Mouse (Mus musculus) CH12.LX (cell line): ENCODE results near the gene Trcg1. TPM values are rescaled to one million over a fixed set of nuclear protein-coding genes. Genes with fewer than 3 reads are reported as not detected.

Experiments used
- DNase-seq: peaks from one replicate; pipeline ENCODE4 v3.0.0-alpha.2; 2013; ENCODE audit errors: extremely low read depth
- H3K27ac ChIP-seq: 2 replicates; pipeline ENCODE4 v1.5.1; 2012; ENCODE audit warnings: low read depth, mild to moderate bottlenecking, control low read depth, moderate library complexity; ENCODE audit not compliant: insufficient read depth
- H3K27me3 ChIP-seq: replicated peaks from 2 replicates; pipeline ENCODE3; 2012; ENCODE audit warnings: inconsistent platforms
- H3K36me3 ChIP-seq, 2 experiments: replicated peaks in 1 of 2; 2 replicates each; pipeline versions ENCODE3 to v1.6.1; 2012; ENCODE audit warnings: inconsistent platforms in 1 of 2, low read length in 1 of 2, mild to moderate bottlenecking in 1 of 2, mixed read lengths in 1 of 2, moderate library complexity in 1 of 2; ENCODE audit not compliant: control insufficient read depth in 1 of 2, insufficient read depth in 1 of 2
- H3K4me1 ChIP-seq, 2 experiments: 2 replicates each; pipeline ENCODE4 v1.6.1; 2012; ENCODE audit warnings: inconsistent platforms in 1 of 2, moderate library complexity in 1 of 2; ENCODE audit not compliant: insufficient read depth in 2 of 2, control insufficient read depth in 1 of 2
- H3K4me2 ChIP-seq: 2 replicates; pipeline ENCODE4 v1.6.1; 2012; ENCODE audit warnings: low read depth, mild to moderate bottlenecking, control low read depth; ENCODE audit not compliant: poor library complexity, insufficient read depth, severe bottlenecking
- H3K4me3 ChIP-seq, 3 experiments: fragments of 150-350 bp in 1 of 3; sonication (generic) in 1 of 3; replicated peaks in 1 of 3; 2 replicates each; pipeline versions ENCODE3 to v1.5.1; 2011 to 2012; ENCODE audit warnings: low read depth in 2 of 3, low read length in 2 of 3, mild to moderate bottlenecking in 2 of 3, moderate library complexity in 2 of 3, control low read depth in 1 of 3, improper control_type of control experiment in 1 of 3, inconsistent platforms in 1 of 3, mixed read lengths in 1 of 3; ENCODE audit not compliant: poor library complexity in 1 of 3
- H3K79me2 ChIP-seq: replicated peaks from 2 replicates; pipeline ENCODE4 v1.6.1; 2012; ENCODE audit warnings: mild to moderate bottlenecking, moderate library complexity; ENCODE audit not compliant: control insufficient read depth, poor library complexity, insufficient read depth, severe bottlenecking; ENCODE audit errors: extremely low read depth
- H3K9ac ChIP-seq: 2 replicates; pipeline ENCODE4 v1.6.1; 2012; ENCODE audit warnings: low read depth, mild to moderate bottlenecking, control low read depth, moderate library complexity; ENCODE audit not compliant: insufficient read depth
- H3K9me3 ChIP-seq: replicated peaks from 2 replicates; pipeline ENCODE3; 2012; ENCODE audit warnings: low read length, inconsistent platforms, mixed read lengths
- BHLHE40 ChIP-seq: IDR thresholded peaks from 2 replicates; pipeline ENCODE4 v1.6.1; 2011; ENCODE audit warnings: mild to moderate bottlenecking, low read depth, low read length, improper control_type of control experiment
- CTCF ChIP-seq, 2 experiments: IDR thresholded peaks in 1 of 2; conservative IDR thresholded peaks in 1 of 2; 2 replicates each; pipeline ENCODE4 v1.5.1; 2011 to 2012; ENCODE audit warnings: low read depth in 2 of 2, low read length in 2 of 2, improper control_type of control experiment in 1 of 2, inconsistent platforms in 1 of 2, mild to moderate bottlenecking in 1 of 2, moderate library complexity in 1 of 2
- E2F4 ChIP-seq: IDR thresholded peaks from 2 replicates; pipeline ENCODE4 v1.6.1; 2011; ENCODE audit warnings: low read depth, low read length, improper control_type of control experiment; ENCODE audit not compliant: insufficient replicate concordance
- HCFC1 ChIP-seq: IDR thresholded peaks from 2 replicates; pipeline ENCODE4 v1.6.1; 2012; ENCODE audit warnings: low read depth, mild to moderate bottlenecking, inconsistent platforms, low read length, improper control_type of control experiment
- JUN ChIP-seq: IDR thresholded peaks from 2 replicates; pipeline ENCODE4 v1.6.1; 2011; ENCODE audit warnings: low read depth, mild to moderate bottlenecking, low read length, improper control_type of control experiment, moderate library complexity; ENCODE audit not compliant: insufficient read depth
- MAFK ChIP-seq: IDR thresholded peaks from 2 replicates; pipeline ENCODE4 v1.6.1; 2011; ENCODE audit warnings: low read length, improper control_type of control experiment; ENCODE audit not compliant: insufficient replicate concordance
- MAZ ChIP-seq: IDR thresholded peaks from 2 replicates; pipeline ENCODE4 v1.6.1; 2012; ENCODE audit warnings: low read depth, mild to moderate bottlenecking, inconsistent platforms, low read length, improper control_type of control experiment, moderate library complexity
- MXI1 ChIP-seq: IDR thresholded peaks from 2 replicates; pipeline ENCODE4 v1.6.1; 2011; ENCODE audit warnings: mild to moderate bottlenecking, low read depth, low read length, improper control_type of control experiment
- MYC ChIP-seq: IDR thresholded peaks from 2 replicates; pipeline ENCODE4 v1.6.1; 2011; ENCODE audit warnings: low read depth, mild to moderate bottlenecking, improper control_type of control experiment, low read length
- NELFE ChIP-seq: IDR thresholded peaks from 2 replicates; pipeline ENCODE4 v1.6.1; 2011; ENCODE audit warnings: low read depth, low read length, improper control_type of control experiment
- POLR2A ChIP-seq: IDR thresholded peaks from 2 replicates; pipeline ENCODE4 v1.6.1; 2011; ENCODE audit warnings: low read depth, mild to moderate bottlenecking, improper control_type of control experiment, low read length
- RAD21 ChIP-seq: IDR thresholded peaks from 2 replicates; pipeline ENCODE4 v1.6.1; 2011; ENCODE audit warnings: low read depth, mild to moderate bottlenecking, low read length, improper control_type of control experiment, moderate library complexity
- SIN3A ChIP-seq: IDR thresholded peaks from 2 replicates; pipeline ENCODE4 v1.6.1; 2012; ENCODE audit warnings: low read length, improper control_type of control experiment, inconsistent platforms
- SMC3 ChIP-seq: IDR thresholded peaks from 2 replicates; pipeline ENCODE4 v1.6.1; 2011; ENCODE audit warnings: low read depth, low read length, improper control_type of control experiment
- TBP ChIP-seq: conservative IDR thresholded peaks from 2 replicates; pipeline ENCODE4 v1.6.1; 2011; ENCODE audit warnings: low read depth, low read length, improper control_type of control experiment
- TCF12 ChIP-seq: IDR thresholded peaks from 2 replicates; pipeline ENCODE4 v1.6.1; 2014; ENCODE audit warnings: low read depth, mild to moderate bottlenecking, inconsistent platforms, low read length, improper control_type of control experiment
- ZC3H11A ChIP-seq: IDR thresholded peaks from 2 replicates; pipeline ENCODE4 v1.6.1; 2012; ENCODE audit warnings: low read depth, mild to moderate bottlenecking, inconsistent platforms, low read length, improper control_type of control experiment
- dilution Hi-C: fragments of 300-500 bp; cut with MboI; formaldehyde crosslinking; loops from 2 replicates; pipeline ENCODE4 v1.14.3; 2020; ENCODE audit warnings: low sequenced_read_pairs; ENCODE audit not compliant: extremely low pct_unique_long_range_greater_than_20kb, extremely low pct_ligation_motif_present
- in situ Hi-C: fragments of 300-500 bp; cut with MboI; formaldehyde crosslinking; loops from 3 replicates; pipeline ENCODE4 v1.14.3; 2019; ENCODE audit warnings: low sequenced_read_pairs, low pct_ligation_motif_present, low pct_unique_long_range_greater_than_20kb, mixed read lengths
- polyA plus RNA-seq: library from polyadenylated mRNA; unstranded; fragments of >175 nt; gene quantifications from 2 replicates; pipeline ENCODE4 v1.2.1, GENCODE M21; 2012; ENCODE audit warnings: low read depth; ENCODE audit not compliant: insufficient read length
- total RNA-seq, 2 experiments: library from RNA; depleted of rRNA; stranded (reverse); fragments of 300-350 nt in 1 of 2; fragments of >200 nt in 1 of 2; gene quantifications; 2 replicates each; pipeline ENCODE4 v1.2.3; 2012 to 2014

Trcg1 gene
- total and polyA plus RNA-seq, 3 experiments: not detected

DNA sequence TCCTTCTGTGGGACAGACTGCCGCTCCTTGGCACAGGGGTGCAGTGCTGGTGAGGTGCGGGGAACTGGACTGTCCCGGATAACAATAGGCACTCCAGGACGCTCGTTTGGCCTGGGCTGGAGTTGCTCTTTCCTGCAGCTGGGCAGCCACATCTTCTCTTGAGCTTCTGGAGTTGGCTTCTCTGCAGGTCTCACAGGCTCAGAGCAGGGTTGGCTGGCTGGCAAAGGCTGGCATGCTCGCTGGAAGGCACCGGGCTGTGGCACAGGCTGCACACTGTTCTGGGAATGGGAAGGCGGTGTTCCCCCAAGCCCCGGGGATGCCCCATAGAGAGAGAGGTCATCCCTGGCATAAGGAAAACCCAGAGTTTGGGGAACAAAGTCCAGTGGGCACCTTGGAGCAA lies 21.3 kb downstream of the Trcg1 start:
- no peaks in the 10 kb centered on the region for H3K9me3 ChIP-seq
- H3K79me2 ChIP-seq: peaks cover 84% of the 10 kb centered on the region
- no peaks in the 10 kb centered on the region for H3K27me3 ChIP-seq
- H3K9ac ChIP-seq: no peak overlapping the region
- no peak for DNase-seq
- no peak overlapping the region for H3K4me3 ChIP-seq
- peaks cover 8 to 43% of the 10 kb centered on the region in 2 experiments for H3K4me1 ChIP-seq
- dilution Hi-C loops: no loop called here
- no peak overlapping the region for H3K27ac ChIP-seq
- H3K4me2 ChIP-seq: no peak overlapping the region
- H3K36me3 ChIP-seq: peaks cover 63 to 74% of the 10 kb centered on the region in 2 experiments
- TF ChIP-seq SMC3: no peak
- TF ChIP-seq NELFE: no peak
- TF ChIP-seq MAFK: no peak
- TF ChIP-seq MAZ: no peak
- TF ChIP-seq BHLHE40: no peak
- no peak for TF ChIP-seq CTCF (conservative IDR thresholded peaks at IDR 0.05 in 1 of 2, IDR thresholded peaks at IDR 0.05 in 1 of 2; ENCODE audit: low read depth in 2 of 2, low read length in 2 of 2)
- no peak for TF ChIP-seq TBP
- in situ Hi-C loops: no loop called here

DNA sequence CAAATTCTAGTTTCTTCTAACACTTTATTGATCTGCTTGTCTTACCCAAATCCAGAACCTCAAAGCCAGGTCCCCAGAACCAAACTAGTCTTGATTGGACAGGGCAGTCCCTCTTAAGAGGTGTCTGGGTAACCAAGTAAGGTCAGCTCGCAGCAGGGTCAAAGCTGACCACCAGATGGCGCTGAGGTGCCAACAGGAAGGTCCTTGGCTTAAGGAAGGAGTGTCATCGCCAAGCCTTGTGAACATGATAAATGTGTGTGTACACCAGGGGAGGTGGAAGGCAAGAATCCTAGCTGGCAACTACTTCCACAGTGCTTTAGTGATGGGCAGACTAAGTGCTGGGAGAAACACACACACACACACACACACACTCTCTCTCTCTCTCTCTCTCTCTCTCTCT lies 23.4 kb downstream of the Trcg1 start:
- Histone ChIP-seq H3K27me3 (no peaks in the 10 kb centered on the region), H3K4me1 (peaks cover 19 to 57% of the 10 kb centered on the region in 2 experiments), H3K9me3 (no peaks in the 10 kb centered on the region), H3K9ac (no peak overlapping the region), H3K4me2 (peak overlapping the region; percentile 86; the same call in 1 of the 2 replicates), H3K36me3 (peaks cover 42 to 53% of the 10 kb centered on the region in 2 experiments), H3K4me3 (peak overlapping the region in 1 of 3 experiments; percentile 97), H3K79me2 (peaks cover 76% of the 10 kb centered on the region), H3K27ac (no peak overlapping the region)
- in situ Hi-C loops: loop anchor here (5.0 kb wide), 1 partner anchor 83 kb away; no protein-coding TSS in a partner anchor
- TF ChIP-seq ZC3H11A (peak; percentile 79), SMC3 (peak; percentile 99), SIN3A (peak; percentile 60), CTCF (conservative IDR thresholded peaks at IDR 0.05 in 1 of 2, IDR thresholded peaks at IDR 0.05 in 1 of 2; ENCODE audit: low read depth in 2 of 2, low read length in 2 of 2) (peak; percentile 68 to 97; a peak in 3 of 4 replicates), MXI1 (peak; percentile 17; the same call in 1 of the 2 replicates), POLR2A (no peak; the same call in 1 of the 2 replicates), MAZ (no peak), RAD21 (peak; percentile 93), NELFE (no peak)
- dilution Hi-C loops: no loop called here
- peak; percentile 91 for DNase-seq

DNA sequence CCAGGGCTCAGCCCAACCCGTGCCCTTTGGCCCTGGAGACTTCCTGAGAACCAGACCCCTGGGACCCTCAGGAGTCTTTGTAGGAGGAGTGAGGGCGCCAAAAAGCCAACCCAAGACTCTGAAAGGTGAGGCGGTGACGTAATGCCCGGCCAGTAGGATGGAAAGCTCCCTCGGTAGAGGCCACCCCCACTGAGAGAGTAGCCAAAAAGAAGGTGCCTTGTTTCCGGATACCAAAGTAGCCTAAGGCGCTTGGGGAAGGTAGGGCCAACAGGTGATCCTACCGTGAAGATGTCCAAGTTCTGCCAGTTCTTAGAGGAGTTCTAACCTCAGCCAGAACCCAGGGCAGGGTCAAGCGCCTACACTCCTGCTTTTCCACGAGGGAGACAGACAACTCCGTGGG lies 24.6 kb downstream of the Trcg1 start:
- 0 out of 2 replicates have a peak, but pooled peaks have one; percentile 11 for TF ChIP-seq TCF12
- TF ChIP-seq TBP: peak; percentile 61; the same call in 1 of the 2 replicates
- no peak for TF ChIP-seq MYC
- TF ChIP-seq E2F4: no peak
- no peak for TF ChIP-seq HCFC1
- TF ChIP-seq JUN: peak; percentile 54; the same call in 1 of the 2 replicates
- no peak for TF ChIP-seq NELFE
- TF ChIP-seq MAZ: 0 out of 2 replicates have a peak, but pooled peaks have one; percentile 41
- TF ChIP-seq POLR2A: peak; percentile 57
- H3K4me1 ChIP-seq: peaks cover 21 to 58% of the 10 kb centered on the region in 2 experiments
- no peaks in the 10 kb centered on the region for H3K9me3 ChIP-seq
- H3K9ac ChIP-seq: peak overlapping the region; percentile 89
- peak overlapping the region; percentile 54 for H3K27ac ChIP-seq
- in situ Hi-C loops: loop anchor here (5.0 kb wide), 1 partner anchor 81 kb away; no protein-coding TSS in a partner anchor
- H3K4me3 ChIP-seq: peak overlapping the region; percentile 93 to 98 (median 97)
- peak; percentile 68 for DNase-seq
- dilution Hi-C loops: no loop called here
- peaks cover 32 to 41% of the 10 kb centered on the region in 2 experiments for H3K36me3 ChIP-seq
- H3K4me2 ChIP-seq: peak overlapping the region; percentile 86
- no peaks in the 10 kb centered on the region for H3K27me3 ChIP-seq
- peaks cover 64% of the 10 kb centered on the region for H3K79me2 ChIP-seq
